Mouse (Mus musculus) T-helper 1 cell (primary cell): Measurements from ENCODE around the gene Ttc28.

Experiments
- in situ Hi-C: fragments of 300-600 bp; cut with MboI, MseI; formaldehyde crosslinking; loops from one replicate; pipeline ENCODE4 v1.15.1; 2025; ENCODE audit warnings: high pct_unique_total_duplicates

Ttc28 gene

GRCm38 (mm10) chr5:111130121-111130520 lies 250.5 kb downstream of the Ttc28 start:
- in situ Hi-C loops, result no loop called here

- in situ Hi-C loops, result no loop called here
Observed at GRCm38 (mm10) chr5:111131561-111131960, 252.0 kb downstream of the Ttc28 start.

GRCm38 (mm10) chr5:111133150-111133549 lies 253.5 kb downstream of the Ttc28 start:
- in situ Hi-C loops, result no loop called here

GRCm38 (mm10) chr5:111133754-111134153 lies 254.2 kb downstream of the Ttc28 start:
- in situ Hi-C loops, result no loop called here

- in situ Hi-C loops, result no loop called here
Observed at GRCm38 (mm10) chr5:111137283-111137682, 257.7 kb downstream of the Ttc28 start.

- in situ Hi-C loops, result no loop called here
Observed at GRCm38 (mm10) chr5:111137742-111138141, 258.1 kb downstream of the Ttc28 start.

GRCm38 (mm10) chr5:111138239-111138833 lies 258.7 kb downstream of the Ttc28 start:
- in situ Hi-C loops, result no loop called here

GRCm38 (mm10) chr5:111138927-111139565 lies 259.4 kb downstream of the Ttc28 start:
- in situ Hi-C loops, result no loop called here

GRCm38 (mm10) chr5:111139622-111140021 lies 260.0 kb downstream of the Ttc28 start:
- in situ Hi-C loops, result no loop called here

- in situ Hi-C loops, result no loop called here
Observed at GRCm38 (mm10) chr5:111141139-111141885, 261.7 kb downstream of the Ttc28 start.

GRCm38 (mm10) chr5:111142837-111143236 lies 263.2 kb downstream of the Ttc28 start:
- in situ Hi-C loops, result no loop called here

GRCm38 (mm10) chr5:111144411-111144810 lies 264.8 kb downstream of the Ttc28 start:
- in situ Hi-C loops, result no loop called here

- in situ Hi-C loops, result no loop called here
Observed at GRCm38 (mm10) chr5:111150581-111150980, 271.0 kb downstream of the Ttc28 start.

- in situ Hi-C loops, result no loop called here
Observed at GRCm38 (mm10) chr5:111151882-111152759, 272.5 kb downstream of the Ttc28 start.

- in situ Hi-C loops, result no loop called here
Observed at GRCm38 (mm10) chr5:111154586-111154985, 275.0 kb downstream of the Ttc28 start.

- in situ Hi-C loops, result no loop called here
Observed at GRCm38 (mm10) chr5:111155271-111155670, 275.7 kb downstream of the Ttc28 start.

- in situ Hi-C loops, result no loop called here
Observed at GRCm38 (mm10) chr5:111155928-111156327, 276.3 kb downstream of the Ttc28 start.

GRCm38 (mm10) chr5:111158266-111158665 lies 278.7 kb downstream of the Ttc28 start:
- in situ Hi-C loops, result no loop called here

GRCm38 (mm10) chr5:111159628-111160321 lies 280.2 kb downstream of the Ttc28 start:
- in situ Hi-C loops, result no loop called here

GRCm38 (mm10) chr5:111161146-111161930 lies 281.7 kb downstream of the Ttc28 start:
- in situ Hi-C loops, result no loop called here
